Mouse (Mus musculus): ENCODE results near the gene Rnf43.

GRCm38 (mm10) chr11:87747716-87748115 lies 85.2 kb downstream of the Rnf43 start:
- no peak for TF ChIP-seq GATA1 (IDR thresholded peaks at IDR 0.05; ENCODE audit: low read length)
- no peak for TF ChIP-seq TAL1 (IDR thresholded peaks at IDR 0.05; ENCODE audit: low read length)
